Mouse (Mus musculus): ENCODE results near the gene Bglap2.

- TF ChIP-seq CTCF (IDR thresholded peaks at IDR 0.05; ENCODE audit: borderline replicate concordance, insufficient read depth, low read depth, low read length), result no peak
- TF ChIP-seq POLR2A (IDR thresholded peaks at IDR 0.05; ENCODE audit: borderline replicate concordance, insufficient read depth, low read length), result no peak
These were observed 44.4 kb downstream of the Bglap2 start for GRCm38 (mm10) chr3:88334029-88334658.
